Mouse (Mus musculus): ENCODE results near the gene Trim3.

The Trim3 gene

GRCm38 (mm10) chr7:105633127-105633800 is at the start of gene Trim3:
TSS of gene Trim3 (minus strand) at chr7:105633571.
- no peak for TF ChIP-seq GATA4 (IDR thresholded peaks at IDR 0.05; ENCODE audit: insufficient replicate concordance, low read length)

- no peak for TF ChIP-seq GATA4 (IDR thresholded peaks at IDR 0.05; ENCODE audit: insufficient replicate concordance, low read length)
Measured at GRCm38 (mm10) chr7:105650639-105651435, 17.5 kb upstream of the Trim3 start, which contains the start of gene Dnhd1. TSS of gene Dnhd1 (plus strand) at chr7:105650827.

- TF ChIP-seq GATA4 (IDR thresholded peaks at IDR 0.05; ENCODE audit: insufficient replicate concordance, low read length): no peak
Measured at GRCm38 (mm10) chr7:105641936-105642335, 8.6 kb upstream of the Trim3 start.

GRCm38 (mm10) chr7:105640894-105641255 is 7.5 kb upstream of the Trim3 start:
- no peak for TF ChIP-seq GATA4 (IDR thresholded peaks at IDR 0.05; ENCODE audit: insufficient replicate concordance, low read length)

GRCm38 (mm10) chr7:105640233-105640893 is 7.0 kb upstream of the Trim3 start, which contains the start of the genes Arfip2 and Gm45799:
TSS of gene Arfip2 (minus strand) at chr7:105640416.
TSS of gene Gm45799 (plus strand) at chr7:105640552.
- TF ChIP-seq GATA4 (IDR thresholded peaks at IDR 0.05; ENCODE audit: insufficient replicate concordance, low read length): no peak

GRCm38 (mm10) chr7:105639756-105640155 is 6.4 kb upstream of the Trim3 start, which contains the start of gene Timm10b:
TSS of gene Timm10b (plus strand) at chr7:105640056.
- TF ChIP-seq GATA4 (IDR thresholded peaks at IDR 0.05; ENCODE audit: insufficient replicate concordance, low read length): no peak

- no peak for TF ChIP-seq GATA4 (IDR thresholded peaks at IDR 0.05; ENCODE audit: insufficient replicate concordance, low read length)
Measured at GRCm38 (mm10) chr7:105639304-105639703, 5.9 kb upstream of the Trim3 start.

- no peak for TF ChIP-seq GATA4 (IDR thresholded peaks at IDR 0.05; ENCODE audit: insufficient replicate concordance, low read length)
Measured at GRCm38 (mm10) chr7:105638776-105639175, 5.4 kb upstream of the Trim3 start.

- no peak for TF ChIP-seq GATA4 (IDR thresholded peaks at IDR 0.05; ENCODE audit: insufficient replicate concordance, low read length)
Measured at GRCm38 (mm10) chr7:105635726-105636125, 2.4 kb upstream of the Trim3 start.

GRCm38 (mm10) chr7:105634272-105634920 is 1.0 kb upstream of the Trim3 start:
- TF ChIP-seq GATA4 (IDR thresholded peaks at IDR 0.05; ENCODE audit: insufficient replicate concordance, low read length): no peak

GRCm38 (mm10) chr7:105633801-105634135 is 397 bp upstream of the Trim3 start:
- no peak for TF ChIP-seq GATA4 (IDR thresholded peaks at IDR 0.05; ENCODE audit: insufficient replicate concordance, low read length)

GRCm38 (mm10) chr7:105632551-105632972 is 809 bp downstream of the Trim3 start:
- no peak for TF ChIP-seq GATA4 (IDR thresholded peaks at IDR 0.05; ENCODE audit: insufficient replicate concordance, low read length)

- no peak; the same call in 1 of the 2 replicates for TF ChIP-seq GATA4 (IDR thresholded peaks at IDR 0.05; ENCODE audit: insufficient replicate concordance, low read length)
Measured at GRCm38 (mm10) chr7:105628633-105629032, 4.7 kb downstream of the Trim3 start.

- TF ChIP-seq GATA4 (IDR thresholded peaks at IDR 0.05; ENCODE audit: insufficient replicate concordance, low read length): no peak
Measured at GRCm38 (mm10) chr7:105625397-105625796, 8.0 kb downstream of the Trim3 start.

- TF ChIP-seq GATA4 (IDR thresholded peaks at IDR 0.05; ENCODE audit: insufficient replicate concordance, low read length): no peak
Measured at GRCm38 (mm10) chr7:105621646-105622292, 11.6 kb downstream of the Trim3 start.
